Mouse (Mus musculus) cerebellum, adult 9-11 months (tissue): ENCODE data around the gene Setd1b.

ENCODE experiments used
- DNase-seq: peaks from one replicate; pipeline ENCODE4 v3.0.0; 2022

Gene Setd1b

GRCm38 (mm10) chr5:123142161-123143157 is at the start of gene Setd1b:
Gene Setd1b (plus strand): TSS chr5:123142193.
- peak; percentile 75 for DNase-seq

GRCm38 (mm10) chr5:123093077-123093633 is 48.8 kb upstream of the Setd1b start:
- no peak for DNase-seq

GRCm38 (mm10) chr5:123094238-123094991 is 47.6 kb upstream of the Setd1b start:
- peak; percentile 56 for DNase-seq

- DNase-seq = no peak
These were observed 45.7 kb upstream of the Setd1b start for GRCm38 (mm10) chr5:123096299-123096698.

DNA sequence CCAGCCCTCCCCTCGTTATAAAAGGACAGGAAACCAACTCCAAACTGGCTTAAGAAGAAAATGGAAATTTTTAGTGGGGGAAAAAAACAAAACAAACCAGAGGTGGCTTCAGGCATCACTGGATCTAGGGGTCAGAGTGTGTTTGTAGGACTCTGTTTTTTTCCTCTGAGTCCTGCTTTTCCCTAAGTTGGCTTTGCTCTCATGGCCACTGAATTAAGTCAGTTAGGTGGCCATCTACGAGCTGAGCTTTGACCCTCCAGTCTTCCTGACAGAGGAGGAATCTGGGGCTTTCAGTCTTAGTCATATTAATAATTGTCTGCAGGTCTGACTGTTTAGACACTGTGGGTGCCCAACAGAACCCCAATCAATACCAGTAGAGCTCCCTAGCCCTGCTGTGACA is 43.5 kb upstream of the Setd1b start:
- DNase-seq = no peak

GRCm38 (mm10) chr5:123102376-123102775 is 39.6 kb upstream of the Setd1b start:
- DNase-seq = no peak

GRCm38 (mm10) chr5:123103556-123103955 is 38.4 kb upstream of the Setd1b start:
- DNase-seq = no peak

GRCm38 (mm10) chr5:123104769-123105168 is 37.2 kb upstream of the Setd1b start:
- no peak for DNase-seq

GRCm38 (mm10) chr5:123109452-123110203 is 32.4 kb upstream of the Setd1b start:
- peak; percentile 61 for DNase-seq

DNA sequence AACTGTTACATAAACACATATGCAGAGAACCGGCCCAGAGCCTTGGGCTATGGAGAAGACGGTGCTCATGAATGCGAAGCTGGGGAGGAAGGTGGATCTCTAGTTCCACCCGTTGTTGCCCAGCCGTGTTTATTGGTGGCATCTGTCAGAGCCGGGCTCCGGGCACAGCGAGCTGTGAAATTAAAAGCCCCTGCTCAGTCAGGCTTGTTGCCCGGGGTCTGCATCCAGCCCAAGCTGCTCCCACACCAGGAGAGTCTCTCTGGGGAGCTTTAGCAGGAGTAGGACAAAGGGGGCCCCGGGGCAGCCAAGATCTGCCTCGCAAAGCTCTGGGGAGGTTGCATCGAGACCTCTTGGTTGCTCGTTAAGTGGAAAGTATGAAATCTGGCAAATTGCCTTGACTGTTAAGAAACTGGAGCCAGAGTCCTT is 31.7 kb upstream of the Setd1b start:
- no peak for DNase-seq

- DNase-seq = no peak
These were observed 27.9 kb upstream of the Setd1b start for GRCm38 (mm10) chr5:123114109-123114508.

DNA sequence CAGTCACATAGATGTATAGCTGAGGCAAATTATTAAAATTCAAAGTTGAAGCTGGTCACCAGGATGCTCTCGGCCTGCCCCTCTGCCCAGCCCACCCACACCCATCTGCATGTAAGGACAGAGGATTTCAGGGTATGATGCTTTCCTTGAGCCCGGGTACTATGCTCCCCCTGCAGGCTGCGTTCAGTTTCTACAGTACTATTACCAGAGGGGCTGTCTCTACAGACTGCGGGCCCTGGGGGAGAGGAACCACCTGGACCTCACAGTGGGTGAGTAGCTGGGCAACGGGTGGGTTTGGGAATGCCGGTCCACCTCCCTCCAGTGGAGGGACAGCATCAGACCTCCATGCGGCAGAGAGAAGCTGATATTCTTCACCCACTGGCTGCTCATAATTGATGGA is 27.1 kb upstream of the Setd1b start:
- DNase-seq = no peak

GRCm38 (mm10) chr5:123116080-123116479 is 25.9 kb upstream of the Setd1b start:
- DNase-seq = no peak

- peak; percentile 66 for DNase-seq
These were observed 24.7 kb upstream of the Setd1b start for GRCm38 (mm10) chr5:123117257-123117656.

GRCm38 (mm10) chr5:123117773-123118172 is 24.2 kb upstream of the Setd1b start:
- DNase-seq = no peak

- no peak for DNase-seq
These were observed 23.2 kb upstream of the Setd1b start for GRCm38 (mm10) chr5:123118826-123119225.

- no peak for DNase-seq
These were observed 21.3 kb upstream of the Setd1b start for GRCm38 (mm10) chr5:123120624-123121215.

DNA sequence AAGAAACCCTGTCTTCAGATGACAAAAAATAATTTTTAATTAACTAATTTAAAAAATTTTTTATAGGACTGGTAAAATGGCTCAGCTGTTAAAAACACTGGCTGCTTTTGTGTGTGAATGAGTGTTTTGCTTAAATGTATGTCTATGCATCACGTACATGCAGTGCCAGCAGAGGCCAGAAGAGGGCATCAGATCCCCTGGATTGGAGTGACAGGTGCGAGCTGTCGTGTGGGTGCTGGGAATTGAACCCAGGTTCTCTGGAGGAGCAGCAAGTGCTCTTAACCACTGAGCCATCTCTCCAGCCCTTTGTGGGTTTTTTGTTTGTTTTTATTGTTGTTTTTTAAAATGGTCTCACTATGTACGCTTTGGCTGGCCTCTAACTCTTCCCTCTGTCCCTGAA is 19.8 kb upstream of the Setd1b start:
- no peak for DNase-seq

- DNase-seq = no peak
These were observed 16.9 kb upstream of the Setd1b start for GRCm38 (mm10) chr5:123125105-123125504.

GRCm38 (mm10) chr5:123125638-123126406 is 16.2 kb upstream of the Setd1b start:
- DNase-seq = no peak

DNA sequence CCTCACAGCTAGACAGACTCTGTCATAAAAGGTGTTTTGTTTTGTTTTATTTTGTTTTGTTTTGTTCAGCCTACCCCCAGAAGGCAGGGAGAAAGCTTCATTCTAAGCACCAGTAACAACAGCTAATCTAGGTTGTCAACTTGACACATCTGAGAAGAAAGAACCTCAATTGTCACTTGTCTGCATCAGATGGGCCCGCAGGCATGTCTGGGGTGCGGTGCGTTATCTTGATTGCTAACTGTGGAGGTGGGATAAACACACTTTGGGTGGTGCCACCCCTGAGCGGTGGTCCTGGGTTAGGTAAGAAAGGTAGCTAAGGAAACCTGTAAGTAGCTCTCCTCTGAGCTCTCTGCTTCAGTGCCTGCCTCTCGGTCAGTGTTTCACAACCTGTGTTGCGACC is 15.0 kb upstream of the Setd1b start:
- no peak for DNase-seq
